Mouse (Mus musculus) lung, adult 2 months (tissue): Measurements from ENCODE around the gene Gstm4.
"Not testable (repeated sequence)": the region's sequence is repeated elsewhere in the genome, so short reads cannot be mapped to it uniquely, and the experiment has no call there.

Experiments used
- CTCF ChIP-seq: fragments of 200-500 bp; IDR thresholded peaks from 2 replicates; pipeline ENCODE4 v1.5.1; 2011; ENCODE audit warnings: mild to moderate bottlenecking, low read length, control low read depth; ENCODE audit not compliant: insufficient read depth
- POLR2A ChIP-seq: fragments of 200-500 bp; IDR thresholded peaks from 2 replicates; pipeline ENCODE4 v1.6.1; 2011; ENCODE audit warnings: low read depth, mild to moderate bottlenecking, control low read depth, low read length, borderline replicate concordance; ENCODE audit errors: extremely low read depth

GRCm38 (mm10) chr3:108016468-108016867 is 28.2 kb downstream of the Gstm4 start:
- TF ChIP-seq POLR2A, CTCF: not testable (repeated sequence)
